Mouse (Mus musculus): ENCODE measurements at regions not wholly inside any gene's neighbourhood (a gene's known extent, or its start where the extent isn't known, plus 50 kb on each side); places are given as distances from the start of the nearest gene placed in this dataset.

GRCm38 (mm10) chr3:142957768-142958167 lies 76.0 kb upstream of the Pkn2 start:
- TF ChIP-seq CHD2 (IDR thresholded peaks at IDR 0.05; ENCODE audit: low read depth, low read length) (no peak), HCFC1 (IDR thresholded peaks at IDR 0.05; ENCODE audit: borderline replicate concordance, insufficient read depth, low read length) (no peak), ZC3H11A (IDR thresholded peaks at IDR 0.05; ENCODE audit: borderline replicate concordance, low read depth, low read length) (no peak), ZNF384 (IDR thresholded peaks at IDR 0.05; ENCODE audit: low read depth, low read length) (no peak)
